In genomic region chr3:97004509-97004908, GRCm38 (mm10) we compare ENCODE assay signal across 18 mouse cellular contexts.
"Had no signal": no experiment of that assay in that cellular context is flagged by ENCODE, and none has a peak within 500 bp of the region (broad histone marks: within the 10 kb centered on the region; RNA-seq: fewer than 3 reads in every experiment).

No protein-coding gene starts in this region.

- H3K36me3 ChIP-seq: liver, embryonic 13.5 days; midbrain, embryonic 15.5 days; neural tube, embryonic 12.5 days; neural tube, embryonic 15.5 days had no signal

- H3K27ac ChIP-seq: kidney, postnatal 0 days; left cerebral cortex, adult 2 months; liver, embryonic 13.5 days; macrophage; midbrain, embryonic 15.5 days; neural tube, embryonic 12.5 days; neural tube, embryonic 15.5 days; stomach, postnatal 0 days had no signal

- H3K4me3 ChIP-seq: left cerebral cortex, adult 2 months; liver, embryonic 13.5 days; midbrain, embryonic 15.5 days; neural tube, embryonic 12.5 days; neural tube, embryonic 15.5 days had no signal

- DNase-seq: kidney, adult 2 months; kidney, postnatal 25 days; layer of hippocampus, postnatal 36 days; liver, embryonic 13.5 days; lung, embryonic 14.5 days; right cerebral cortex, adult 18-20 months; right cerebral cortex, postnatal 14 days; right cerebral cortex, postnatal 4 days; thymus, adult 2 months; thymus, postnatal 14 days; thymus, postnatal 4 days had no signal

- H3K4me1 ChIP-seq: liver, embryonic 13.5 days; midbrain, embryonic 15.5 days; neural tube, embryonic 12.5 days; neural tube, embryonic 15.5 days had no signal

- H3K9me3 ChIP-seq: liver, embryonic 13.5 days; midbrain, embryonic 15.5 days; neural tube, embryonic 12.5 days; neural tube, embryonic 15.5 days had no signal

- H3K27me3 ChIP-seq: liver, embryonic 13.5 days; midbrain, embryonic 15.5 days; neural tube, embryonic 12.5 days; neural tube, embryonic 15.5 days had no signal
